Mouse (Mus musculus) kidney, adult 2 months (tissue): ENCODE data around the gene Spats2.

Source experiments
- CTCF ChIP-seq: fragments of 200-500 bp; conservative IDR thresholded peaks from 2 replicates; pipeline ENCODE4 v1.5.1; 2011; ENCODE audit warnings: low read depth, mild to moderate bottlenecking, control low read depth, low read length, moderate library complexity, mixed read lengths; ENCODE audit not compliant: insufficient read depth, insufficient read length
- POLR2A ChIP-seq: fragments of 200-500 bp; IDR thresholded peaks from one replicate; pipeline ENCODE4 v1.6.1; 2011; ENCODE audit warnings: low read depth, low read length, control low read depth

GRCm38 (mm10) chr15:99241249-99241648 lies 115.5 kb downstream of the Spats2 start:
- TF ChIP-seq CTCF (no peak), POLR2A (no peak)
